Comparison of ENCODE assay signal across 7 mouse cellular contexts in genomic region chr4:117202046-117202991, GRCm38 (mm10). TPM values are rescaled to one million over a fixed set of nuclear protein-coding genes. Genes with fewer than 3 reads are reported as not detected.
DNase-seq lines count a peak whose midpoint lies in the region; ATAC-seq lines count a peak whose summit lies in the region.

No protein-coding gene starts in this region.

- no peaks in the 10 kb centered on the region for H3K36me3 ChIP-seq in heart, embryonic 12.5 days
- no peaks in the 10 kb centered on the region for H3K36me3 ChIP-seq in kidney, embryonic 15.5 days

- H3K27me3 ChIP-seq in heart, embryonic 12.5 days (replicated peaks), result no peaks in the 10 kb centered on the region
- H3K27me3 ChIP-seq in kidney, embryonic 15.5 days, result no peaks in the 10 kb centered on the region

- H3K4me1 ChIP-seq in heart, embryonic 12.5 days (replicated peaks), result 0 out of 2 replicates have a peak, but pooled peaks cover 3% of the 10 kb centered on the region
- peaks cover 6% of the 10 kb centered on the region for H3K4me1 ChIP-seq in kidney, embryonic 15.5 days

- H3K4me2 ChIP-seq in heart, embryonic 12.5 days, result peak overlapping the region; percentile 63
- peak overlapping the region; percentile 57 for H3K4me2 ChIP-seq in kidney, embryonic 15.5 days

- ATAC-seq in common myeloid progenitor, adult 5-6 weeks (replicated peaks; ENCODE audit: low read depth, poor library complexity, severe bottlenecking), result peak; percentile 89
- peak; percentile 64 for ATAC-seq in heart, embryonic 12.5 days (ENCODE audit: insufficient number of reproducible peaks, low FRiP score)
- ATAC-seq in kidney, embryonic 15.5 days (replicated peaks; ENCODE audit: low FRiP score), result peak; percentile 95

- H3K27ac ChIP-seq in heart, embryonic 12.5 days (ENCODE audit: poor library complexity, severe bottlenecking), result peak overlapping the region; percentile 68
- peak overlapping the region; percentile 90 for H3K27ac ChIP-seq in kidney, embryonic 15.5 days

- peak overlapping the region; percentile 51 for H3K9ac ChIP-seq in heart, embryonic 12.5 days
- peak overlapping the region; percentile 29 for H3K9ac ChIP-seq in kidney, embryonic 15.5 days

- WGBS in heart, embryonic 12.5 days, result 1% methylated on average over 25 of the region's 25 CpGs
- WGBS in kidney, embryonic 15.5 days, result 2% methylated on average over 25 of the region's 25 CpGs

- no peaks in the 10 kb centered on the region for H3K9me3 ChIP-seq in heart, embryonic 12.5 days (replicated peaks)
- H3K9me3 ChIP-seq in kidney, embryonic 15.5 days (replicated peaks), result no peaks in the 10 kb centered on the region

- H3K4me3 ChIP-seq in heart, embryonic 12.5 days, result peak overlapping the region; percentile 34
- peak overlapping the region; percentile 35 for H3K4me3 ChIP-seq in kidney, embryonic 15.5 days (replicated peaks)

- DNase-seq in 416B (ENCODE audit: low read depth), result peak; percentile 96
- peak; percentile 51 to 68 for DNase-seq in CD8-positive naive resting alpha-beta T cell, adult 2 months (ENCODE audit: low read depth in 2 of 2, low spot score in 2 of 2)
- DNase-seq in lung, postnatal 36 days, result peak; percentile 78
- peak; percentile 26 for DNase-seq in spleen, adult 12 weeks (ENCODE audit: low spot score)

RNA-seq across cellular contexts. Expression of gene Kif2c, which starts 19.9 kb away (rescaled TPM):
- total RNA-seq in common myeloid progenitor, adult 5-6 weeks (2017), result 33.7 and 40.7 TPM in 2 replicates
- polyA plus RNA-seq in heart, embryonic 12.5 days (2016; fragmentation: Nextera tagmentation; extraction: Ambion mirVana), result 51.8 and 53.4 TPM in 2 replicates
- 75.6 and 76.0 TPM in 2 replicates for polyA plus RNA-seq in kidney, embryonic 15.5 days (2015; fragmentation: Nextera tagmentation; extraction: Ambion mirVana)

RNA-seq across cellular contexts. Expression of gene Rps8, which starts 46.3 kb away (rescaled TPM):
- 1,886 and 2,148 TPM in 2 replicates for total RNA-seq in common myeloid progenitor, adult 5-6 weeks (2017)
- 612 and 621 TPM in 2 replicates for polyA plus RNA-seq in heart, embryonic 12.5 days (2016; fragmentation: Nextera tagmentation; extraction: Ambion mirVana)
- polyA plus RNA-seq in kidney, embryonic 15.5 days (2015; fragmentation: Nextera tagmentation; extraction: Ambion mirVana), result 1,027 and 1,077 TPM in 2 replicates

RNA-seq across cellular contexts. Expression of gene Tmem53, which starts 49.4 kb away (rescaled TPM):
- not detected in 2 replicates for total RNA-seq in common myeloid progenitor, adult 5-6 weeks (2017)
- polyA plus RNA-seq in heart, embryonic 12.5 days (2016; fragmentation: Nextera tagmentation; extraction: Ambion mirVana), result 18.2 and 19.6 TPM in 2 replicates
- polyA plus RNA-seq in kidney, embryonic 15.5 days (2015; fragmentation: Nextera tagmentation; extraction: Ambion mirVana), result 14.9 and 16.5 TPM in 2 replicates

RNA-seq across cellular contexts. Expression of gene Armh1, which starts 49.6 kb away (rescaled TPM):
- total RNA-seq in common myeloid progenitor, adult 5-6 weeks (2017), result not detected in 2 replicates
- 0.37 and 0.70 TPM in 2 replicates for polyA plus RNA-seq in heart, embryonic 12.5 days (2016; fragmentation: Nextera tagmentation; extraction: Ambion mirVana)
- polyA plus RNA-seq in kidney, embryonic 15.5 days (2015; fragmentation: Nextera tagmentation; extraction: Ambion mirVana), result 0.12 and 0.38 TPM in 2 replicates

Comparison
In these comparisons a context has a peak if more than half of its experiments do, and no peak if none do; other contexts are left out.
1. Peak in every context shown above with its lines: DNase-seq, ATAC-seq, H3K4me3 ChIP-seq and H3K27ac ChIP-seq.
2. DNase-seq: peak in every context shown above with its lines; median percentile 96 in 416B; 78 in lung, postnatal 36 days; 60 in CD8-positive naive resting alpha-beta T cell, adult 2 months; 26 in spleen, adult 12 weeks.